Comparison of ENCODE assay signal across 8 mouse cellular contexts in the genomic region with DNA sequence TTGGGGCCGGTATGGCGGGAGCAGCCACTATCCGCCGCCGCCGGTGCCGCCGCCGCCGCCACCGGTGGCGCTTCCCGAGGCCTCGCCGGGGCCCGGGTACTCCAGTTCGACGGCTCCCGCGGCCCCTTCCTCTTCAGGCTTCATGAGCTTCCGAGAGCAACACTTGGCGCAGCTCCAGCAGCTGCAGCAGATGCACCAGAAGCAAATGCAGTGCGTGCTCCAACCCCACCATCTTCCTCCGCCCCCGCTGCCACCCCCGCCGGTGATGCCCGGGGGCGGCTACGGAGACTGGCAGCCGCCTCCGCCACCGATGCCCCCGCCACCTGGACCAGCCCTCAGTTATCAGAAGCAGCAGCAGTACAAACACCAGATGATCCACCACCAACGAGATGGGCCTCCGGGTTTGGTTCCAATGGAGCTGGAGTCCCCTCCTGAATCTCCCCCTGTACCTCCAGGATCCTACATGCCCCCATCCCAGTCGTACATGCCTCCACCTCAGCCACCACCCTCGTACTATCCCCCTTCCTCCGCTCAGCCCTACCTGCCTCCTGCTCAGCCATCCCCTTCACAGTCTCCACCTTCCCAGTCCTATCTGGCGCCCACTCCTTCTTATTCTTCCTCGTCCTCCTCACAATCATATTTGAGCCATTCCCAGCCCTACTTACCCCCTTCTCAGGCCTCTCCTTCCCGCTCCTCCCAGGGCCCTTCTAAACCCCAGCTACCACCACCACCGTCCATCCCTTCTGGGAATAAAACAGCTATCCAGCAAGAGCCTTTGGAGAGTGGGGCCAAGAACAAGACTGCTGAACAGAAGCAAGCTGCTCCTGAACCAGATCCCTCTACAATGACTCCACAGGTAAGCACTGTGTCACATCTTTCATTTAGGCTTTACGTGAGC. TPM values are rescaled to one million over a fixed set of nuclear protein-coding genes. Genes with fewer than 3 reads are reported as not detected.
DNase-seq lines count a peak whose midpoint lies in the region; ATAC-seq lines count a peak whose summit lies in the region.

No protein-coding gene starts in this region.

- peak overlapping the region; percentile 98 for H3K4me2 ChIP-seq in heart, embryonic 11.5 days
- peak overlapping the region; percentile 87 for H3K4me2 ChIP-seq in embryonic facial prominence, embryonic 12.5 days (replicated peaks)

- under 1% methylated on average over 43 of the region's 44 CpGs for WGBS in heart, embryonic 11.5 days (ENCODE audit: insufficient replicate concordance)
- 1% methylated on average over 43 of the region's 44 CpGs for WGBS in embryonic facial prominence, embryonic 12.5 days

- H3K4me1 ChIP-seq in heart, embryonic 11.5 days (ENCODE audit: control insufficient read depth, insufficient read depth, low read length), result peaks cover 16% of the 10 kb centered on the region
- H3K4me1 ChIP-seq in embryonic facial prominence, embryonic 12.5 days, result peaks cover 18% of the 10 kb centered on the region
- H3K4me1 ChIP-seq in megakaryocyte, embryonic 14.5 days, result peaks cover 27% of the 10 kb centered on the region

- H3K9ac ChIP-seq in heart, embryonic 11.5 days (ENCODE audit: low read depth, low read length), result peak overlapping the region; percentile 98
- H3K9ac ChIP-seq in embryonic facial prominence, embryonic 12.5 days, result peak overlapping the region; percentile 95

- DNase-seq in heart, adult 9 months (ENCODE audit: low spot score in 2 of 2), result no peak
- peak; percentile 52 for DNase-seq in adrenal gland, postnatal 25 days
- peak; percentile 61 for DNase-seq in heart, postnatal 4 days
- peak; percentile 48 to 55 for DNase-seq in left cerebral cortex, adult 8-10 months (ENCODE audit: low spot score in 2 of 2)
- DNase-seq in skeletal muscle tissue, adult 2 months (ENCODE audit: low read depth, low spot score), result peak; percentile 44

- H3K27ac ChIP-seq in heart, embryonic 11.5 days (ENCODE audit: low read depth, low read length), result peak overlapping the region; percentile 82
- peak overlapping the region; percentile 81 for H3K27ac ChIP-seq in embryonic facial prominence, embryonic 12.5 days

- H3K36me3 ChIP-seq in heart, embryonic 11.5 days (ENCODE audit: control insufficient read depth, insufficient read depth, low read length), result no peaks in the 10 kb centered on the region
- H3K36me3 ChIP-seq in embryonic facial prominence, embryonic 12.5 days, result no peaks in the 10 kb centered on the region
- peaks cover 6% of the 10 kb centered on the region for H3K36me3 ChIP-seq in megakaryocyte, embryonic 14.5 days (replicated peaks; ENCODE audit: low read length)

- peak overlapping the region; percentile 95 for H3K4me3 ChIP-seq in heart, embryonic 11.5 days (ENCODE audit: low read depth, low read length)
- peak overlapping the region; percentile 90 for H3K4me3 ChIP-seq in embryonic facial prominence, embryonic 12.5 days
- peak overlapping the region; percentile 99 for H3K4me3 ChIP-seq in megakaryocyte, embryonic 14.5 days (replicated peaks)

- no peaks in the 10 kb centered on the region for H3K27me3 ChIP-seq in heart, embryonic 11.5 days (ENCODE audit: control insufficient read depth, insufficient read depth, low read length)
- no peaks in the 10 kb centered on the region for H3K27me3 ChIP-seq in embryonic facial prominence, embryonic 12.5 days
- H3K27me3 ChIP-seq in megakaryocyte, embryonic 14.5 days (replicated peaks), result no peaks in the 10 kb centered on the region

- peak; percentile 49 for ATAC-seq in heart, embryonic 11.5 days (replicated peaks; ENCODE audit: insufficient number of reproducible peaks, low FRiP score, low TSS enrichment)
- peak; percentile 58 for ATAC-seq in embryonic facial prominence, embryonic 12.5 days (ENCODE audit: insufficient number of reproducible peaks, insufficient read depth, low FRiP score, low TSS enrichment)

- H3K9me3 ChIP-seq in heart, embryonic 11.5 days (replicated peaks; ENCODE audit: control insufficient read depth, low read length), result no peaks in the 10 kb centered on the region
- no peaks in the 10 kb centered on the region for H3K9me3 ChIP-seq in embryonic facial prominence, embryonic 12.5 days
- H3K9me3 ChIP-seq in megakaryocyte, embryonic 14.5 days, result peaks cover 16% of the 10 kb centered on the region; the same call in 1 of the 2 replicates

RNA-seq across cellular contexts. Expression of a gene that starts 0.6 kb away (rescaled TPM):
- polyA plus RNA-seq in heart, embryonic 11.5 days (2014; fragmentation: Nextera tagmentation; extraction: Ambion mirVana), result 28.5 and 30.4 TPM in 2 replicates
- total RNA-seq in adrenal gland, postnatal 25 days (2021), result 63.0 and 66.6 TPM in 2 replicates
- 37.0 and 39.6 TPM in 2 replicates for polyA plus RNA-seq in embryonic facial prominence, embryonic 12.5 days (2016; fragmentation: Nextera tagmentation; extraction: Ambion mirVana)
- total RNA-seq in heart, postnatal 4 days (2021), result 10 to 100 TPM; 39.4 to 45.2 TPM
- total RNA-seq in left cerebral cortex, adult 8-10 months (2022), result 100 to 1,000 TPM; 104 to 115 (median 108) TPM
- polyA plus RNA-seq in megakaryocyte, embryonic 14.5 days (2012; ENCODE audit: insufficient read depth, low replicate concordance), result 6.7 and 8.8 TPM in 2 replicates

RNA-seq across cellular contexts. Expression of a gene that starts 26.1 kb away (rescaled TPM):
- polyA plus RNA-seq in heart, embryonic 11.5 days (2014; fragmentation: Nextera tagmentation; extraction: Ambion mirVana), result 13.1 and 16.1 TPM in 2 replicates
- total RNA-seq in adrenal gland, postnatal 25 days (2021), result 30.9 and 37.3 TPM in 2 replicates
- polyA plus RNA-seq in embryonic facial prominence, embryonic 12.5 days (2016; fragmentation: Nextera tagmentation; extraction: Ambion mirVana), result 20.3 and 21.8 TPM in 2 replicates
- total RNA-seq in heart, postnatal 4 days (2021), result 10 to 100 TPM; 38.5 to 40.1 TPM
- total RNA-seq in left cerebral cortex, adult 8-10 months (2022), result 100 to 1,000 TPM in 3 of 4 experiments, 10 to 100 TPM in 1; 98.1 to 130 (median 120) TPM
- 0.71 and 1.1 TPM in 2 replicates for polyA plus RNA-seq in megakaryocyte, embryonic 14.5 days (2012; ENCODE audit: insufficient read depth, low replicate concordance)

RNA-seq across cellular contexts. Expression of a gene that starts 26.1 kb away (rescaled TPM):
- 92.3 and 102 TPM in 2 replicates for polyA plus RNA-seq in heart, embryonic 11.5 days (2014; fragmentation: Nextera tagmentation; extraction: Ambion mirVana)
- 94.7 and 95.8 TPM in 2 replicates for total RNA-seq in adrenal gland, postnatal 25 days (2021)
- 142 and 152 TPM in 2 replicates for polyA plus RNA-seq in embryonic facial prominence, embryonic 12.5 days (2016; fragmentation: Nextera tagmentation; extraction: Ambion mirVana)
- 10 to 100 TPM; 47.9 to 49.5 TPM for total RNA-seq in heart, postnatal 4 days (2021)
- 10 to 100 TPM; 29.7 to 39.9 (median 35.4) TPM for total RNA-seq in left cerebral cortex, adult 8-10 months (2022)
- polyA plus RNA-seq in megakaryocyte, embryonic 14.5 days (2012; ENCODE audit: insufficient read depth, low replicate concordance), result 24.7 TPM in 1 of 2 replicates, not detected in the other

Comparison
In these comparisons a context has a peak if more than half of its experiments do, and no peak if none do; other contexts are left out.
1. DNase-seq: peak in adrenal gland, postnatal 25 days (single experiment), heart, postnatal 4 days (single experiment), left cerebral cortex, adult 8-10 months (2 of 2) and skeletal muscle tissue, adult 2 months (single experiment); none in heart, adult 9 months (0 of 2).
2. Peak in every context shown above with its lines, with median percentiles within 50 percentile points of each other: H3K4me3 ChIP-seq.